Mouse (Mus musculus): ENCODE measurements around the gene Ssbp2.
A peak's percentile ranks its signal among the peaks of the same experiment; 100 is the strongest.

Gene Ssbp2

DNA sequence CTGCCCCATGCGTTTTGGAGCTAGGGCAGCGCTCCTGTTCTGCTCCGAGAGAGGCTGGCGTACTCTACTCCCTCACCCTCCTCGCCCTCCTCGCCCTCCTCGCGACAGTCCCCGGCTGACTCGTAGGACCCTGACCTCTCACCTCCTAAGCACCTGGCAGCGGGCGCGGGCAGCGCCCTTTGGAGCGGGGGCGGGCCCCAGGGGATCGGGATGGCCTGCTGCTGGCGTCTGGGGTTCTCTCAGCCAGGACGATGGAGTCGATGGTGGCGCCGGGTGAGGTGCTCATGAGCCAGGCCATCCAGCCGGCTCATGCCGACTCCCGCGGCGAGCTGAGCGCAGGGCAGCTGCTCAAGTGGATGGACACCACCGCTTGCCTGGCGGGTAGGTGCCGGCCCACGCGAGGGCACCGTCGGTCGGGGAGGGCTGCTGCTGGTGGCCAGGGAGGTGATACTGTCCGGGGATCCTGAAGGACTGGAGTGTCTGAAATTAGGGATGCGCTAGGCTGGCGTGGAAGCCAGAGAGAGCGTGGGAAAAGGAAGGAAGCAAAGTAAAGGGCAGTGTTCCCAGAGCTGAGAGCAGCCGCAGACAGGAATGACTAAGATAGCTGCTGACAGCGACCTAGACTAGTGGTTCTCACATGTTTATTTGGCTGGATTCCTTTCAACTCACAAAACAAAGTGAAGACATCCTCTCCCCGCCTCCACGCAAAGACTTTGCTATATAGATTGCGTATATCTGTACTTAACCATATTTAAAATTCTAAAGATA, 281.4 kb downstream of the Ssbp2 start, which contains the start of gene Acot12:
Gene Acot12 (plus strand): TSS at position 233 of the 768 bp plus-strand sequence.
- DNase-seq, result peak; percentile 93

DNA sequence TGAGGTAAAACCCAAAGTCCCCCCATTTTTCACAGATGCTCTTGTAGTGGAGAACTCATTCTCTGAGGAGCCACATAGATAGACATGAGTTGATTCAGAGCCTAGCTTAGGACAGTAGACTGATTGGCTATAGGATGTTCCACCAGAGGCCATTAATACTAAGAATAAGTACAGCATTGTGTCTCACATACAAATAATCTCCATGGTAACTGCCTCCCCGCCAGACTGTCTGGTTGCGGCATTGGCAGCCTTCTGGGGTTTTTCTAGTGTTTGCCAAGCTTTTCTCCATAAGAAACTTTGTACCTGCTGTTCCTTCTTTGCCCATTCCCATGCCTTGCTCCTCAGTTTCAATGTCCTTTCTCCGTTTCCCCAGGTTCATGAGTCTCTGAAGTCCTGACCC, 283.1 kb downstream of the Ssbp2 start:
- no peak for DNase-seq

DNA sequence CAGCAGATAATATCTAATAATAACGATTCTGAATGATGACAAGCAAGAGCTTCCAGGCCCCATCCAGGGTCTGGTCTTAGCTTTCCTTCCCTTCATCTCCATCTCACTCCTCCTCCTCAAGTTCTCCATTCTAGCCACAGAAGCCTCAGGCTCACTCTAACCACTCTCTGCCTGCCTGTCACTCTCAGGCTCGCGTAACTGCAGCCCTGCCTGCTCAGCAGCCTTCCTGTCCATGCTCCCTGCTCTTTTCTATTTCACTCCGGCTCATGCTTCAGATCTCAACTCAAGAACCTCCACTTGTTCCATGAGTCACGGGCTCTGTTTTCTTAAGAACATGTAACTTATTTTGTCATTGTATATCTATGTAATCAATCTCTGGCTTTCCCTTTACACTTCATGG, 286.4 kb downstream of the Ssbp2 start:
- DNase-seq, result peak; percentile 55

DNA sequence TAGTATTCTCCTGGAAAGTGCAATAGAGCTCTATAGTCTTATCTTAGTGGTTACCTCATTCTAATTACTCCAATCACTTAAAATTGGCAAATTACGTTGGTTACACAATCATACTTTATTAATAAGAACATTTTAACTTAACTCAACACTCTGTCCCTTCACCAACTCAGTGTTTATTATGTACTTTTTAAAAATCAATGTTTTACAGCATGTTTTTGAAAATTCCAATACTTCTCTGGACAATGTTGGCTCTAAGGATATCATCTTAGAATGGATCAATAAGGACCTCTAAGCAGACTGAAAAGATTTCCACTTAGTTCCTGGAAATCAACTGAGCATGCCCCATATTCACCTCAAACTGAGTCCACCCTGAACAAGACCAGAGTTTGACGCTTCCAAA, 288.3 kb downstream of the Ssbp2 start:
- DNase-seq, result no peak

DNA sequence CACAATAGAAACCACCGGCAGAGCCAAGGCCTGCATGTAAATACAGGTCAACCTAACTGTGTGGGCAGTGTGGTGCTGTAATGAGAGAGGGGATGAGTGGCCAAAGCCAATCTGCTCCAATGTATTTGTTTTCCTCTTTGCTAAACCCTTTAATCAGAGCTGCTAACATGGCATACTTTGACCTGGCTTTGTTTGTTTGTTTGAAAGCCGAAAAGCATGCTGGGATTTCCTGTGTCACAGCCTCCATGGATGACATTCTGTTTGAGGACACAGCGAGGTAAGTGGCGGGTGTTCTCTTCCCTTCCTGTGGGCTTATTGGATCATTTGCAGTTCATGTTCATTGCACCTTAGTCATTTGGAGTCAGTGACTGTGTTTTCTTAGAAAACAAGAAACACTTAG, 289.9 kb downstream of the Ssbp2 start:
- peak; percentile 18 for DNase-seq

Data from heart, adult 11 months (tissue).